Mouse (Mus musculus) embryo, embryonic 11 days (tissue): ENCODE results near the gene Hoxc8.

Experiments
- DNase-seq: peaks from one replicate; pipeline ENCODE4 v3.0.0-alpha.2; 2015

Gene Hoxc8

GRCm38 (mm10) chr15:102990461-102991397 lies at the start of gene Hoxc8:
Hoxc8 (plus strand) TSS chr15:102990607.
- peak; percentile 80 for DNase-seq

- DNase-seq: no peak
These were observed 47.5 kb upstream of the Hoxc8 start for GRCm38 (mm10) chr15:102942739-102943467.

GRCm38 (mm10) chr15:102943468-102943813 lies 47.0 kb upstream of the Hoxc8 start:
- DNase-seq: no peak

GRCm38 (mm10) chr15:102945185-102946077 lies 45.0 kb upstream of the Hoxc8 start:
- no peak for DNase-seq

- no peak for DNase-seq
These were observed 43.1 kb upstream of the Hoxc8 start for GRCm38 (mm10) chr15:102947276-102947675.

GRCm38 (mm10) chr15:102948842-102949241 lies 41.6 kb upstream of the Hoxc8 start:
- no peak for DNase-seq

GRCm38 (mm10) chr15:102949696-102950095 lies 40.7 kb upstream of the Hoxc8 start:
- no peak for DNase-seq

- DNase-seq: no peak
These were observed 39.5 kb upstream of the Hoxc8 start for GRCm38 (mm10) chr15:102950877-102951276.

GRCm38 (mm10) chr15:102953561-102953960 lies 36.8 kb upstream of the Hoxc8 start:
- DNase-seq: no peak

GRCm38 (mm10) chr15:102954192-102955006 lies 36.0 kb upstream of the Hoxc8 start, which contains the start of gene Hoxc11:
Hoxc11 (plus strand) TSS chr15:102954427.
- DNase-seq: no peak

GRCm38 (mm10) chr15:102955007-102955382 lies 35.4 kb upstream of the Hoxc8 start:
- no peak for DNase-seq

GRCm38 (mm10) chr15:102955833-102956640 lies 34.4 kb upstream of the Hoxc8 start:
- DNase-seq: no peak

GRCm38 (mm10) chr15:102956906-102957305 lies 33.5 kb upstream of the Hoxc8 start:
- no peak for DNase-seq

GRCm38 (mm10) chr15:102959663-102960191 lies 30.7 kb upstream of the Hoxc8 start:
- no peak for DNase-seq

- no peak for DNase-seq
These were observed 28.7 kb upstream of the Hoxc8 start for GRCm38 (mm10) chr15:102961728-102962127.

GRCm38 (mm10) chr15:102962492-102962891 lies 27.9 kb upstream of the Hoxc8 start:
- DNase-seq: no peak

GRCm38 (mm10) chr15:102963259-102963658 lies 27.1 kb upstream of the Hoxc8 start:
- DNase-seq: no peak

GRCm38 (mm10) chr15:102963671-102964640 lies 26.5 kb upstream of the Hoxc8 start:
- DNase-seq: peak; percentile 81
